Mouse (Mus musculus) neural tube, embryonic 15.5 days (tissue): ENCODE measurements around the gene Eppin. TPM values are rescaled to one million over a fixed set of nuclear protein-coding genes. Genes with fewer than 3 reads are reported as not detected.
"Not testable (repeated sequence)": the region's sequence is repeated elsewhere in the genome, so short reads cannot be mapped to it uniquely, and the experiment has no call there.

ENCODE experiments used
- ATAC-seq: fragments of 200-750 bp; cut with Nextera tagmentation; 2 replicates; pipeline ENCODE4 v1.8.0; 2017; ENCODE audit warnings: mild to moderate bottlenecking, moderate TSS enrichment, moderate library complexity; ENCODE audit not compliant: low FRiP score
- H3K27ac ChIP-seq: fragments of 300-500 bp; sonication (generic); replicated peaks from 2 replicates; pipeline ENCODE4 v1.5.1; 2015; ENCODE audit warnings: mild to moderate bottlenecking, inconsistent platforms
- H3K27me3 ChIP-seq: fragments of 300-500 bp; sonication (generic); replicated peaks from 2 replicates; pipeline ENCODE4 v1.6.1; 2015; ENCODE audit warnings: inconsistent platforms
- H3K36me3 ChIP-seq: fragments of 300-500 bp; sonication (generic); 2 replicates; pipeline ENCODE4 v1.6.1; 2015; ENCODE audit warnings: inconsistent platforms
- H3K4me1 ChIP-seq: fragments of 300-500 bp; sonication (generic); 2 replicates; pipeline ENCODE4 v1.6.1; 2015; ENCODE audit warnings: inconsistent platforms
- H3K4me2 ChIP-seq: fragments of 300-500 bp; sonication (generic); 2 replicates; pipeline ENCODE4 v1.6.1; 2015; ENCODE audit warnings: inconsistent platforms, mild to moderate bottlenecking, moderate library complexity
- H3K4me3 ChIP-seq: fragments of 300-500 bp; sonication (generic); replicated peaks from 2 replicates; pipeline ENCODE4 v1.5.1; 2015; ENCODE audit warnings: mild to moderate bottlenecking, inconsistent platforms
- H3K9ac ChIP-seq: fragments of 300-500 bp; sonication (generic); replicated peaks from 2 replicates; pipeline ENCODE4 v1.6.1; 2015; ENCODE audit warnings: mild to moderate bottlenecking, inconsistent platforms
- H3K9me3 ChIP-seq: fragments of 300-500 bp; sonication (generic); replicated peaks from 2 replicates; pipeline ENCODE4 v1.6.1; 2016; ENCODE audit warnings: inconsistent platforms
- WGBS: fragments of 180-500 bp; shearing (Covaris S2); methylation state at CpG from one replicate; pipeline ENCODE4 v1.1.7; 2015; ENCODE audit warnings: mixed read lengths; 5-methylcytosine and 5-hydroxymethylcytosine counted together
- polyA plus RNA-seq: library from polyadenylated mRNA; unstranded; fragments of >200 nt; fragmentation: Nextera tagmentation; extraction: Ambion mirVana; gene quantifications from 2 replicates; pipeline ENCODE4 v1.2.1, GENCODE M21; 2015

The Eppin gene
- polyA plus RNA-seq, 1 experiment from 2014 or later, result not detected

DNA sequence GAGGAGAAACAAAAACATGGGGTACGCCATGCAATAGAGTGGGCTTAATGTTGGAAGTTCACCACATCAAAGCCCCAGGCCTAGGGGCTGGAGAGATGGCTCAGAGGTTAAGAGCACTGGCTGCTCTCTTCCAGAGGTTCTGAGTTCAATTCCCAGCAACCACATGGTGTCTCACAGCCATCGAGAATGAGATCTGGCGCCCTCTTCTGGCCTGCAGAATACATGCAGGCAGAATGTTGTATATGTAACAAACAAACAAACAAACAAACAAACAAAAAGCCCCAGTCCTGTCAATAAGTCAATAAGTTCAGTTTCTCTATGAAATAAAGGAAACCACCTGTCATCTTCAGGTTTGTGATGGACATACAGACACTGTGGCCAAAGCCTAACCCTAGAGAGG is 6.8 kb upstream of the Eppin start:
- Histone ChIP-seq H3K36me3 (no peaks in the 10 kb centered on the region), H3K4me2 (no peak overlapping the region), H3K9ac (no peak overlapping the region), H3K9me3 (no peaks in the 10 kb centered on the region), H3K27me3 (no peaks in the 10 kb centered on the region), H3K4me3 (no peak overlapping the region), H3K27ac (no peak overlapping the region), H3K4me1 (no peaks in the 10 kb centered on the region)
- WGBS, result 61% methylated on average over 3 of the region's 3 CpGs
- ATAC-seq, result no peak

DNA sequence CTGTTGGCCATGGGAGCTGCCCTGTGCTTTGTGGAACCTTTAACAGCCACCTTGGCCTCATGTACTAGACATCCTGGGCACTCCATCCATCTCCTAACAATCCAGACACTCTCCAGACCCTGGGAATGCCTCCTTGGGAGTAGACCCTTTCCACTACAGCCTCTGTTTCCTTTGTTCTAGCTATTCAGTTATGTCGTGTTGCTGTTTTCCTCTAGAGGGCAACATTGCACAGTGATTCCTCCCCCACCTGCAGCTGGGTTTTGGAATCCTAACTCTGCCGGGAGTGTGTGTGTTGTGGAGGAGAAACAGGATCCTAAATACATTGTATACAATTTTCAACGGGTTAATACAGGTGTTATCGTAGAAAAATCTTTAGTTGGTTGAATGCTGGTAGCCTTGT is 1.4 kb downstream of the Eppin start:
- Histone ChIP-seq H3K9me3 (no peaks in the 10 kb centered on the region), H3K36me3 (no peaks in the 10 kb centered on the region), H3K4me1 (no peaks in the 10 kb centered on the region), H3K27me3 (no peaks in the 10 kb centered on the region), H3K4me3 (no peak overlapping the region), H3K4me2 (no peak overlapping the region), H3K9ac (no peak overlapping the region), H3K27ac (no peak overlapping the region)
- ATAC-seq, result no peak
- WGBS, result 10% methylated on average over 4 of the region's 4 CpGs

DNA sequence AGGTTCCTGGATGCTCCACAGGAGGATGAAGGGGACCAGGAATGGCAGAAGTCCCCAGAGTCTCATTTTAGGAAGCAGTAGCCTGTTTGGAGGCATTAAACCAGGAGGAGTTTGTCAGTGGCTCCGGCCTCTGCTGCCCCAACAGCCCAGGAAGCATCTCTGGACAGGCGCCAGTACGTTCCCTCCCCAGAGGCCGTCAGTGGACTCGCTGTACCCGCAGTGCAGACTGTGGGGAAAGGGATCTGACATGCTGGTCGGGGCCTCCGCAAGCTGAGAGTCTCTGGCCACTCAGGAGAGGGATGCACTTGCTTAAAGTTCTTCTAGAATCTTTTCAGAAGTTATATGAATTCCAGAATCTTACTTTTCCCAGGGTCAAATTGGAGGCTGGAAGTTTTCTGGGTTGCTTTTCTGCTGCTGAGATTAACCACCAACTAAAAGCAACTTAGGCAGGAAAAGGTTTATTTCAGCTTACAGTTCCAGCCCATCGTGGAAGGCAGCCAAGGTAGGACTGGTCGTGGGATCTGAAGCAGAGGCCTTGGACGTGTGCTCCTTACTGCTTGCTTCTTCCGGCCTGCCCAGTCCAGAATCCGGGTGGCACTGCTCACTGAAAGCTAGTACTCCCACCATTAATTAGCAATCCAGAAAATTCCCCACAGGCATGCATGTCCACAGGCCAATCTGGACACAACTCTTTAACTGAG is 8.2 kb downstream of the Eppin start, which contains the start of gene Wfdc6a:
Wfdc6a (minus strand) TSS at position 423 of the 701 bp plus-strand sequence.
- not testable (repeated sequence) for H3K4me3 ChIP-seq, H3K36me3 ChIP-seq, H3K4me2 ChIP-seq, ATAC-seq, H3K27ac ChIP-seq, H3K9ac ChIP-seq, H3K27me3 ChIP-seq, H3K9me3 ChIP-seq, H3K4me1 ChIP-seq
- WGBS, result 65% methylated on average over 13 of the region's 13 CpGs

DNA sequence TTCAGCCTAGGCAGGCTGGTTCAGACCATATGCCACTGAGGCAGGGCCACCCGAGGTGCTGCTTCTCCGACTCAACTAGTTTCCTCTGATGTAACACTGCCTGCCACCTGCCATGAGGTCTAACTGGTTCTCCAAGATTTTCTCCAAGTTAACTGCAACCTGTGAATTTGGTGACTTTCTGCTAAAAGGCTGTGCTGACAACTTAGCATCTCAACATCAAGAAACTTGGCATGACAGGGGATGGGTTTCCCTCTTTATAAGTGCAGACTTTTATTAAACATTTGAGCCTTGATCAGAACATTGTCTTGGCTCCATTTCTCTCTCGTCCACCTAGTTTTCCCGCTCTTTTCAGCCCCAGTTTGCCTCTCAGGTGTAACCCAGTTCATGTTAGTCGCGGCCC is 20.0 kb downstream of the Eppin start, which contains the start of gene Spint3:
Spint3 (minus strand) TSS at position 101 of the 400 bp plus-strand sequence.
- not testable (repeated sequence) for H3K27ac ChIP-seq, H3K27me3 ChIP-seq, H3K9ac ChIP-seq, H3K4me1 ChIP-seq, H3K4me2 ChIP-seq, ATAC-seq, H3K36me3 ChIP-seq, H3K4me3 ChIP-seq, H3K9me3 ChIP-seq
- 89% methylated on average over 6 of the region's 6 CpGs for WGBS

DNA sequence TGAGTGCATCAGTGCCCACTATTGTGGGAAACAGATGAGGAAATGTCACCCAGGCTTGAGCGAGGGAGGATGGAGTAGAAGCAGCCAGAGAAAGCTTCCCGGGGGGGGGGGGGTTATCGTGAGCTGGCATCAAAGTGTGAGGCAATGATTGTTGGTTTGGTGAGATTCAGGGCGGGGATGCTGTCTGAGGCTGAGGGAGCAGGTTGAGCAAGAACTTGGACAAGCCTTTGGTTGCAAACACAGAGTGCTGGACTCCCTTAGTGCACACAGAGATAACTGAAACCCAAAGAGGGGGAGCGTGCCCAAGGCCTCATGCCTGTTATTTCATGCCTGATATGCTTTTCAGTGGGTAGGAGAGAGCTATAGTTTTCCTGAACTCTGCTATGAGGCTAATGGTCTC is 25.9 kb downstream of the Eppin start:
- no peak for ATAC-seq
- no peak overlapping the region for H3K4me2 ChIP-seq
- WGBS, result 94% methylated on average over 5 of the region's 5 CpGs
- H3K27ac ChIP-seq, result no peak overlapping the region
- H3K9ac ChIP-seq, result no peak overlapping the region
- H3K9me3 ChIP-seq, result no peaks in the 10 kb centered on the region
- H3K27me3 ChIP-seq, result peaks cover 22% of the 10 kb centered on the region
- peaks cover 17% of the 10 kb centered on the region for H3K4me1 ChIP-seq
- no peaks in the 10 kb centered on the region for H3K36me3 ChIP-seq
- no peak overlapping the region for H3K4me3 ChIP-seq

DNA sequence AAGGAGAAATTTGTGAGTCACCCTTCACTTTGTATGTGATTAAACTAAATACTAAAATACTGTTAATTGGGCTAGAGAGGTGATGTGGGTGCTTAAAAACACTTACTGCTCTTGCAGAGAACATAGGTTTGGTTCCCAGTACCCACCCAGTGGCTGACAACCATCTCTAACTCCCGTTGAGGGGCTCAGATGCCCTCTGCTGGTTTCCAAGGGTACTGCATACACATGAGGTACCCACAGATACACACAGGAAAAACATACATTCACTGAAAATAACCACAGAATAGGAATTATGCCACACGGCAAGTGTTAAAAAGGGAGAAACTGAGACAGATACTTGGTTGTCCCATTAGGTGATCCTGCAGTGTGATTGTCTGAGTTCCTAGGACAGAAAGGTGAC is 26.4 kb downstream of the Eppin start:
- H3K9me3 ChIP-seq, result no peaks in the 10 kb centered on the region
- WGBS, result 83% methylated on average over 2 of the region's 2 CpGs
- H3K9ac ChIP-seq, result no peak overlapping the region
- no peak overlapping the region for H3K4me3 ChIP-seq
- ATAC-seq, result no peak
- no peak overlapping the region for H3K27ac ChIP-seq
- peaks cover 18% of the 10 kb centered on the region for H3K4me1 ChIP-seq
- peaks cover 26% of the 10 kb centered on the region for H3K27me3 ChIP-seq
- no peaks in the 10 kb centered on the region for H3K36me3 ChIP-seq
- H3K4me2 ChIP-seq, result no peak overlapping the region

DNA sequence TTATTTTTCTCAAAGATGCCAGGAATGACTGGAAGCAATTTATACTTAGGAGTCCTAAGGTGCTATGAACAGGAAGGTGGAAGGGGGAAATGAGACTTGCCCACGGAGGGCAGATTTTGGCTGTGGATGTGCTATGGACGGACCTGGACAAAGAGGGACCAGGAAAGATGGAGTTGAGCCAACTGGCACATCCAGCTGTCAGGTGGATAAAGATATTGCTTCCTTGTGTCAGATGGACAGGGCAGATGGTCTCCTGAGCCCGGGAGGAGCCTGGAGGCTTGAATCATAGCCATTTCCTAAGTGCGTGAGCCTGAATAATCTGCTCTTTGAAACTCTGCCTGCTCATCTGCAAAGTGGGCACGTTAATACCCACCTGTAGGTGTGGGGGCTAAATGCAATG is 29.0 kb downstream of the Eppin start:
- ATAC-seq, result no peak
- Histone ChIP-seq H3K4me1 (peaks cover 18% of the 10 kb centered on the region), H3K9ac (no peak overlapping the region), H3K27me3 (peaks cover 30% of the 10 kb centered on the region), H3K4me2 (peak overlapping the region; percentile 81), H3K4me3 (no peak overlapping the region), H3K36me3 (no peaks in the 10 kb centered on the region), H3K9me3 (no peaks in the 10 kb centered on the region), H3K27ac (no peak overlapping the region)
- WGBS, result 61% methylated on average over 5 of the region's 5 CpGs

DNA sequence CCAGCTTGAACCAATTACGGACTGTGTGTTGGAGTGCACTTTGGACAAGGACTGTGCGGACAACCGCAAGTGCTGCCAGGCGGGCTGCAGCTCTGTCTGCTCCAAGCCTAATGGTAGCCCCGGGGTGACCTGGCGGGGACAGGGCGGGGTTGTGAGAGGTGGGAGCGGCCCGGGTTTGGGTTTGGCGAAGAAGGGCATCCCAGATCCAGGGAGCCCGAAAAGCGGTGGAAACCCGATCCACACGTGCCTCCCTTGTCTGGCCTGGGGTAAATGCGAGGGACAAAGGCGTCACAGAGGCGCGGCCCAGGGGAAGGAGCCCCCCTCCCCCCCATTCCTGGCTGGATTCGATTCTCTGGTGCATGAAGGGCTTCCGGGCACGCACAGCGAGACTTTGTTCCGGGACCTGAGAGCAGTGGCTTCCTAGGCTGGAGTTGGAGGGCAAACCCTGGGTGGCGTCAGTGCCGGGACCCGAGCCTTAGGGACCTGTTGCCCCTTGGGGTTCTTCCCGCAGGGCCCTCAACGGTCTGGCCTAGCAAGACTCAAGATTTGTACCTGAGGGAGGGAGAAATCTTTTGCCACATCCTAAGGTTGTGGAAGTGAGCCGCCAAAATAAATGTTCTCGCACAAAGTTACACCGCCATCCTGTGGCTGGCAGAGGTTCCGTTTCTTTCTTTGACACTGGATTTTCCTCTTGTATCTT is 29.9 kb downstream of the Eppin start:
- Histone ChIP-seq H3K9me3 (no peaks in the 10 kb centered on the region), H3K27ac (no peak overlapping the region), H3K9ac (peak overlapping the region; percentile 47), H3K4me3 (peak overlapping the region; percentile 44), H3K4me1 (peaks cover 18% of the 10 kb centered on the region), H3K4me2 (peak overlapping the region; percentile 81), H3K36me3 (no peaks in the 10 kb centered on the region), H3K27me3 (peaks cover 30% of the 10 kb centered on the region)
- peak; percentile 21; the same call in 1 of the 2 replicates for ATAC-seq
- under 1% methylated on average over 32 of the region's 32 CpGs for WGBS

DNA sequence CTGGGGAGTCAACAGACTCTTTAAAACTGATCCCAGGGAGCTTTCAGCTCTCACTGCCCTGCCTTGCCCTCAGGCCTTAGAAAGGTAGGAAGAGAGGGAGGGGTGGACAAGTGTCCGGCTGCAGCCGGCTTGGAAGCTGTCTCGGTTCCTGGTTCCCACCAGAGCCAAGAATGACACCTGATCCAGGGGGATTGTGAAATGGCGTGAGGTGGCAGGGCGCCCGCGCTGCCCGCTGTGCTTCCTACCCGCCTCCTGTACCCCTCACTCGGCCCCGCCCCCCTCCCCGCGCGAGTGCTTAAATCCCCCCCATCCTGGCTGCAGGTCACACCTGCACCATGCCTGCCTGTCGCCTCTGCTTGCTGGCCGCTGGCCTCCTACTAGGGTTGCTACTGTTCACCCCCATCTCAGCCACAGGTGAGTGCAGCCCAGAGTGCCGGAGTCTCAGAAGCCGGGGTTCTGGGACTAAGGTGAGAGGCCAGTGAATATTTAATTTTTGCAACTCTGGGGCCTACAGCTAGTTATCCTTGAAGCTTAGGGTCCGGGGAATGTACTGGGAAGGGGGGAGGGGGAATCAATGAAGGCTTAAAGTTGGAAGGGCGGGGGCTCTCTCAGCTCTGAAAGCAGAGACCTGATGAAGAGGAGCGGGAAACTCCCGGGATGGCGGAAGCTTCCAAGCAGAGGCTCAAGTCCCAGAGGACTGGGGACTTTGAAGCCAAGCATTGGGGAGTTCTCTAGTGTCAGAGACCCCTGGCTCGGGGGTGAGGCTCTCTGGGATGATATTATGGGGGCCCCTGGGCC is 30.8 kb downstream of the Eppin start, which contains the start of gene Wfdc2:
Wfdc2 (plus strand) TSS at position 23 of the 798 bp plus-strand sequence.
- Histone ChIP-seq H3K9ac (peak within 1 kb of the TSS; percentile 47), H3K27ac (no peak within 1 kb of the TSS), H3K4me1 (peaks cover 18% of the 10 kb centered on the region), H3K9me3 (no peaks in the 10 kb centered on the region), H3K4me3 (peak within 1 kb of the TSS; percentile 44), H3K36me3 (no peaks in the 10 kb centered on the region), H3K4me2 (peak within 1 kb of the TSS; percentile 81), H3K27me3 (peaks cover 30% of the 10 kb centered on the region)
- 3% methylated on average over 24 of the region's 24 CpGs for WGBS
- no peak for ATAC-seq

DNA sequence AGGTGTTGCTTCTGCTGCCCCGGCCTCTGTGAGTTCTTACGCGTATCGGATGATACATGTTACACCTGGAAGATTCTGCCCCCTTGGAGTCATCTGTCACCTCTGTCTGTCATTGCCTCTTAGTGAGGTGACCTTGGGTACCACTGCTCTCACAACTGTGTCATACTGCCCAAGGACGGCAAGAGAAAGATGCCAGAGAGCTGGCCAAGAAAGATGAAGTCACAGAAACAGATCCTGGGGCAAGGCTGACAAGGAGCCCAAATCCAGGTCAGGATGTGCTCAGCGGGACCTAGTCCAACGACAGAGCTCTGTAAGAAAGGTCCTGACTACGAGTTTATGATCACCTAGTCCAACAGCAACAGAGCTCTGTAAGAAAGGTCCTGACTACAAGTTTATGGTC is 33.3 kb downstream of the Eppin start:
- H3K36me3 ChIP-seq, result no peaks in the 10 kb centered on the region
- no peak overlapping the region for H3K4me2 ChIP-seq
- 92% methylated on average over 8 of the region's 8 CpGs for WGBS
- peaks cover 18% of the 10 kb centered on the region for H3K4me1 ChIP-seq
- H3K9ac ChIP-seq, result no peak overlapping the region
- H3K4me3 ChIP-seq, result no peak overlapping the region
- no peaks in the 10 kb centered on the region for H3K9me3 ChIP-seq
- no peak overlapping the region for H3K27ac ChIP-seq
- ATAC-seq, result no peak
- H3K27me3 ChIP-seq, result peaks cover 26% of the 10 kb centered on the region

DNA sequence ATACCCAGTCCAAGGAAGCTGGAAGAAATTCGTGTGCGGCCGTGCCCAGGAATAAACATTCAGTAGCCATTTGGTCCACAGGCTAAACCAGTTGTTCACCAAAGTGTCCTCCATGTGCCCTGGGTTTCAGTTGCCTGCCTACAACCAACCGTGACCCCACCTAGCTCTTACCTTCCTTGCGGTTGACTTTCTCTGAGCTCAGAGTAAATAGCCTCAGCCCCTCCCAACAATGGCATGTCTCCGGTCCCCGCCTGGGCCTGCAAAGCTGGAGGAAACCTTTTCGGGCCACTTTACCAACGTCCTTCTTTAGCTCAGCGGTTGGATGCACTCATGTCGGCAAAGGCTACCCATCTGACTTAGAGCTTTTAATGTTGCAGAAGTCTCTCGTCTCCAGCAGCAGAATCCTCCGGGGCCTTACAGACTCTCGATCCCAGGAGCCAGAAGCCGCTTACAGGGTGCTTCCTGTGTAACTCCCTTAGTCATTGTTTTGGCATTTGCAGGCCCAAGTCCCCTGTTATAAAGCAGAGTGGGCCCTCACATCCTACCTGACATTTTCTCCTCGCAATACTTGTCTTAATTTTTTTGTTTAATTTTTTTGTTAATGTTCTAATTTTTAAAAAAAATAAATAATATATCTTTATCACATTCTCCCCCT is 34.3 kb downstream of the Eppin start:
- Histone ChIP-seq H3K4me1 (peaks cover 16% of the 10 kb centered on the region), H3K36me3 (no peaks in the 10 kb centered on the region), H3K27ac (no peak overlapping the region), H3K9me3 (no peaks in the 10 kb centered on the region), H3K4me2 (no peak overlapping the region), H3K27me3 (peaks cover 17% of the 10 kb centered on the region), H3K4me3 (no peak overlapping the region), H3K9ac (no peak overlapping the region)
- ATAC-seq, result no peak
- 53% methylated on average over 16 of the region's 16 CpGs for WGBS
